Mouse (Mus musculus) brain, adult 2 months (tissue): Measurements from ENCODE around the gene Cyfip1.
A peak's percentile ranks its signal among the peaks of the same experiment; 100 is the strongest.

Source experiments
- DNase-seq: peaks from one replicate; pipeline ENCODE4 v3.0.0; 2011; ENCODE audit warnings: low read depth, low spot score

Gene Cyfip1

GRCm38 (mm10) chr7:55841445-55841844 is at the start of gene Cyfip1:
Gene Cyfip1, plus strand, starts transcription at chr7:55841745.
- DNase-seq: no peak

GRCm38 (mm10) chr7:55792280-55792679 is 49.3 kb upstream of the Cyfip1 start:
- peak; percentile 76 for DNase-seq

DNA sequence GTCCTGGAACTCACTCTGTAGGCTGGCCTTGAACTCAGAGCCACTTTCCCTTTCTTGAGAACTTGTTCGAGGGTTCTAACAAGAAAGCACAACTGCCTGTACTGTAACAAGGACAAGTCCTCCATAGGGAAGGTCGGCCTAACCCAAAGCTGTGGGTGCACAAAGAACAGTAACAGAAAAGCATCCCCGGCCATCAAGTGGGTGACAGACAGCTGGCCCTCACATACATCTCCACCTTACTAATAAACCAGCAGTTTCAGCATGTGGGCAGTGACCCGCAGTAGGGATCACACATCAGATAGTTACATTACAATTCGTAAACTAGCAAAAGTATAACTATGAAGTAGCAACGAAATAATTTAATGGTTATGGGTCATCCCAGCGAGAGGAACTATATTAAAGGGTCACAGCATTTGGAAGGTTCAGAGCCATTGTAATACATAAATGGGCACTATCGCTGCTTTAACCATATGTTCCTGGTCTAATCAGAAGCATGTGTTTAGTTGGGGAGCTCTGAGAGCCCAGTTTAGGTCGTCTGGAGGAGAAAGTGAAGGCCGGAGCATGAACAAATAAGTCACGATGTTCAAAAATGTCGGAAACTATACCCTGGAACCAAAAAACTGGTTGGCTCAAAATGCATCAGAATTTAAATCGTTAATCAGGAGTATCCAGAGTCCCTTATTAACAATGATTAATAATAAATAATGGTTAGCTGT is 48.2 kb upstream of the Cyfip1 start:
- DNase-seq: no peak

GRCm38 (mm10) chr7:55793952-55794603 is 47.5 kb upstream of the Cyfip1 start, which contains the start of gene Tubgcp5:
Gene Tubgcp5, plus strand, starts transcription at chr7:55794154.
- DNase-seq: peak; percentile 99

GRCm38 (mm10) chr7:55799981-55800380 is 41.6 kb upstream of the Cyfip1 start:
- no peak for DNase-seq

GRCm38 (mm10) chr7:55809967-55810366 is 31.6 kb upstream of the Cyfip1 start:
- DNase-seq: no peak

- DNase-seq: no peak
Observed at GRCm38 (mm10) chr7:55824468-55824867, 17.1 kb upstream of the Cyfip1 start.

GRCm38 (mm10) chr7:55827551-55827950 is 14.0 kb upstream of the Cyfip1 start:
- peak; percentile 63 for DNase-seq

DNA sequence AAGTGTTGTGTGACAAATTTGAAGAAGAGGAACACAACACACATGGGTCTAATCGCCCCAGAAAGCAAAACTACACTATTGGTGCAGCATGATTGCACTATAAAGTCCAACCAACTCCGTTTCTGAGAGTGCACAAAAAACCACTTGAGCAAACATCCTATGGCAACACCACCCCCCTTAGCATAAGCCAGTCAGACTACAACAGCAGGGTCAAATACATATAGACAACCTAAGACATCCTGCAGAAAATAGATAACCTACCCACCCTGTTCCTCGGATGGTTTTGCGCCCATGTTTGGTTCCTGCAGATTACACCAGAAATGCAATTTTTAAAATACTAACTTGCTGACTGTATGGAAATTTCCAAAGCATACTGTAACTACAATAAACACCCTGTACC is 4.7 kb upstream of the Cyfip1 start:
- no peak for DNase-seq

- peak; percentile 96 for DNase-seq
Observed at GRCm38 (mm10) chr7:55841977-55842503, 495 bp downstream of the Cyfip1 start.

DNA sequence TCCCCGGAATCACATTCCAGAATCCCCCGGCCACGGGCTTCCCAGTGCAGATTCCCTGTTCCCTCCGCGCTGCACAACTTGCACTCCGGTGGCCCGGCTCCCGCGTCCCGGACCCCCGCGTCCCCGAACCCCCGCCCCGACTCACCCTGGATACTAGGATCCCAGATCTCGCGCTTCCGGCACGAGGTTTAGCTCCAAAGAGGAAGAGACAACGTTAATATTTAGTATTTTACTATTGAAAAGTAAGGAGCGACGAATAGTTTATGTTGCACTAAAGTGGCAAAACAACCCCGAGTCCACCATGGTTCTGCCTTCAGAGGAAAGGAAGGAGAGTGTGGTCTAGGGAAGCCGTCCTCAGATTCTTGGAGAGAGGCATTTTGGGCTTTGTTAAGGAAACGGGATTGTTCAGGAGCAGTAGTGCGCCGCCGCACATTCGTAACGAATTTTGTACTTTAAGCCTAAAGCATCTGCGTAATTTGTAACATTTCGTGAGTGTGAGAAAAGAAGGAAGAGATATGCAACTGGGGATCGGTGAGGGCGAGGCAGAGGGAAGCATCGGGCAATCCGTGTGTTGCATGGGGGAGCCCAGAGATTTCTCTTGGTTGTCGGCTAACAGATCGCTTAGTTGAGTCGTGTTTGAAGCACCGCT is 1.1 kb downstream of the Cyfip1 start:
- DNase-seq: peak; percentile 67

- peak; percentile 68 for DNase-seq
Observed at GRCm38 (mm10) chr7:55846606-55847312, 5.2 kb downstream of the Cyfip1 start.

DNA sequence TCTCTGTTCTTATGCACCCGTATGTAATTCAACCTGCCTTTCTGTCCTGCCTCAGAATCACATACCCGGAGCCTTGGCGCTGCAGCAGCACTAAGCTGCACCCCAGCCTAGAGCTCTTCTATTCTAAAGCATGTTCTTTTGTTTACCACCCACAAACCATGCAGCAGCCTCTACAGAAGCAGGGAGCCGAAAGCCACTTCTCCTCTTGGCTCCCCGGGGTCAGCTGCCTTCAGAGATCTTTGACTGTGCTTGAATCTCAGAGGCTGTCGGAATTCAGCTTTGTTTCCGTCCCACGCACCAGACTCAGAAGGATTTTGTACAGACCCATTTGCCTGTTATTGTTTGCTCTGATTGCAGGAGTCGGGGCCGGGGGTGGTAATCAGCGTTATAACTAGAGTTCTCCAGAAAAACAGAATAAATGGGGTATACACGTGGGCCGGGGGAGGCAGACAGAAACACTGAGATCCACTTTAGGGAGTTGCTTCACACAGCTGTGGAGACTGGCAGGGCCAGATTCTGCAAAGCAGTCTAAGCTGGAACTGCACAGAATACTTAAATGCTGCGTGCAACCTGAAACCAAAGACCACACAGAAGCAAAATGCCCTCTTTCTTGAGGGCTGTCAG is 8.5 kb downstream of the Cyfip1 start:
- DNase-seq: peak; percentile 93

- peak; percentile 45 for DNase-seq
Observed at GRCm38 (mm10) chr7:55852787-55853186, 11.2 kb downstream of the Cyfip1 start.

GRCm38 (mm10) chr7:55855597-55855996 is 14.1 kb downstream of the Cyfip1 start:
- DNase-seq: no peak

- no peak for DNase-seq
Observed at GRCm38 (mm10) chr7:55856741-55857140, 15.2 kb downstream of the Cyfip1 start.

DNA sequence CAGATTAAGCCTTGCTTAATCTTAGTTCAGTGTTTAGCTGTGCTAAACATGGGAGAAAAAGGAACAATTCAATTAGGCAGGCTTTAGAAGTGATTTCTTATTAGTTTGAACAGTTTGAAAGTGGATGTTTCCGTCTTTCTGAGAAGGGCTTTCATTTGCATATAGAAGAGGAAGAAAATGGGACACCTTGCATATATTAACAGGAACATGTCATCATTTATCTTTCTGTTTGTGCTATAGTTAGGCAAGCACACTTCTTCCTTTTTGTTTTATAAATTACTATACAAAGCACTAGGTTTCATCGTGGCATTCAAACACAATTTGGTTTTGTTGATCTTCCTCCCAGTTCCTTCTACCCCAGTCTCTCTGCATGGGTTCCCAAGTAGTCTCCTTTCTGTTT is 16.2 kb downstream of the Cyfip1 start:
- no peak for DNase-seq

DNA sequence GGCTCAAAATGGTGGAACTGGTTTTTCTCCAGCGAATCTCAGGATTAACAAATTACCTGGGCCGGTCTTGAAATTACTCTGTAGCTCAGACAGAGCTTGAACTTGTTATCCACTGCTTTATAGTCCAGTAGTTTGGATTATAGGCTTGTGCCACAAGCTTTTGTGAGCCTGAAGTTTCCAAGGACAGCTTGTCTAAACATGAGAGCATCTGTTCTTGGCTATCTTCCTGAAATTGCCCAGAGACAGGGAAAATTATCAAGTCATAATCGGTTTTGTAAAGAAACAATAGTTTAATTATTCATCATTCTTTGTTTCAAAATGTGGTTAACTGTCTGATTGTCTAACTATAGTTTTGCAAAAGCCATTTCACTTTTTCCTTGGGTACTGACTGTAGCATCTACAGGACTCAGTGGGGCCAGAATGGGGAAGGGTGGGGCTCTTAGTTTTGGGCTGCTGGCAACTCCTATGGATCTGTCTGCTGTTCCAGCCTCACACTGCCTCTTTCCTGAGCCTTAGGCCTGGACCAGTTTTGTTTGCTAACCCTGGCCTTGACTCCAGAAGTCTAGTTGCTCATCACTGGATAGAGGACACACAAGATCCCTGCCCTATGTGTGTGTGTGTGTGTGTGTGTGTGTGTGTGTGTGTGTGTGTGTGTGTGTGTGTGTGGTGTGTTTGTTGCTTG is 17.4 kb downstream of the Cyfip1 start:
- peak; percentile 74 for DNase-seq

GRCm38 (mm10) chr7:55859518-55859872 is 17.9 kb downstream of the Cyfip1 start:
- peak; percentile 61 for DNase-seq

GRCm38 (mm10) chr7:55859956-55860355 is 18.4 kb downstream of the Cyfip1 start:
- peak; percentile 63 for DNase-seq

DNA sequence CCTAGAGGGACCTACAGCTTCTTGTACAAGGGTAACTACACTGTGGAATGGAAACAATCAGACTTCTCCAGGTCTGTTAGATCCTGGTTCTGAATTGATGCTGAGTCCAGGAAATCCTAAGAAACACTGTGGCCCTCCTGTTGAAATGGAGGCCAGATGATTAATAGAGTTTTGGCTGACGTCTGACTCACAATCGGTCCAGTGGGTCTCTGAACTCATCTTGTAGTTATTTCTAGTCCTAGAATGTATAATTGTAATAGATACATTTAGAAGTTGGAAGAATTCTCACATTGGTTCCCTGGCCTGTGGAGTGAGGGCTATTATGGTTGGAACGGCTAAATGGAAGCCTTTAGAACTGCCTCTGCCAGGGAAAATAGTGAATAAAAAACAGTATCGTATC is 19.6 kb downstream of the Cyfip1 start:
- DNase-seq: no peak
